Mouse (Mus musculus): ENCODE measurements at regions not wholly inside any gene's neighbourhood (a gene's known extent, or its start where the extent isn't known, plus 50 kb on each side); places are given as distances from the start of the nearest gene placed in this dataset.

DNA sequence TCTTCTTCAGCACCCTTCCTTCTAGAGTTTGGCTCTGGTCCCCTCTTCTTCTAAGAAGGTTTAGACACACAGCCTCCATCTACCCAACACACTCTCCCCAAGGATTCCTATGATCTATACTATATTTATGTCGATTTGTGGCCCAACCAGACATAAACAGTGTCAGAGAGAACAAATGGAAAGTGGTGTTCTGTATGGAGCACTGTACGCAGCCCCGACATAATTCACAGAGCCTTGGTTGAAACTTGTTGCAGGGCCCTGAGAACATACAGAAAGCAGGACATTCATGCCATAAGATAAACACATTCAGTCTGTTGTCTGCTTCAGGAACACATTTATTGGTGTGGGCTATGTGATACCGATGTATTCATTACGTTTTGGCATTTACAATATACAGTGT, 463.7 kb upstream of the Pou3f3 start:
- no peaks in the 10 kb centered on the region for H3K27me3 ChIP-seq (ENCODE audit: control insufficient read depth, insufficient read depth, low read length)

DNA sequence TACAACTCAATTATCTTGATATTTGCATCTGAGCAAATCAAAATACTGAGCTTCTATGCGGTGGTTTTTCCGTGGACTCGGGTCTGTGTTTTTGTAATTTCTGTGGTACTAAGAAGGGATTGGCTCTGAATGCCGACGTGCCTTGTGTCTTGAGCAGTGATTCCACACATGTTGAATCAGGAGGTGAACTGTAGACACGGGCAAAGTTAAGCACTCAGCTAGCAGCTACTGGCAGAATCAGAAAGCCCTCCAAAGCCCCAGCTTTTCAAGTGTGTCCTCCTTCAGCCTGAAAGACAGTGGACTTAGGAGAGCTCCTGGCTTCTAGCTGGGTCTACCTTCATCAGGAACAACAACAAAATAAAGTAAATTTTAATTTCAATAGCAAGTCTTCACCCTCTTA, 462.9 kb upstream of the Pou3f3 start:
- Histone ChIP-seq H3K27me3 (ENCODE audit: control insufficient read depth, insufficient read depth, low read length) (no peaks in the 10 kb centered on the region), H3K27ac (ENCODE audit: low read length) (no peak overlapping the region), H3K4me1 (ENCODE audit: control insufficient read depth, insufficient read depth, low read length) (0 out of 2 replicates have a peak, but pooled peaks cover 2% of the 10 kb centered on the region), H3K36me3 (ENCODE audit: control insufficient read depth, insufficient read depth) (no peaks in the 10 kb centered on the region), H3K4me2 (ENCODE audit: low read depth, low read length) (no peak overlapping the region), H3K4me3 (ENCODE audit: low read length) (no peak overlapping the region), H3K9ac (ENCODE audit: low read length) (no peak overlapping the region), H3K9me3 (replicated peaks; ENCODE audit: control insufficient read depth, low read length) (no peaks in the 10 kb centered on the region)
- 79% methylated on average over 6 of the region's 6 CpGs for WGBS
- no peak for ATAC-seq (replicated peaks; ENCODE audit: extremely low read depth, insufficient read depth, low FRiP score)

More for the DNA sequence above, 463.7 kb upstream of the Pou3f3 start:
- H3K4me1 ChIP-seq (ENCODE audit: control insufficient read depth, insufficient read depth, low read length), result 0 out of 2 replicates have a peak, but pooled peaks cover 2% of the 10 kb centered on the region
- no peak overlapping the region for H3K4me3 ChIP-seq (ENCODE audit: low read length)
- H3K4me2 ChIP-seq (ENCODE audit: low read depth, low read length), result no peak overlapping the region
- H3K36me3 ChIP-seq (ENCODE audit: control insufficient read depth, insufficient read depth), result no peaks in the 10 kb centered on the region
- no peak overlapping the region for H3K27ac ChIP-seq (ENCODE audit: low read length)
- ATAC-seq (replicated peaks; ENCODE audit: extremely low read depth, insufficient read depth, low FRiP score), result no peak
- WGBS, result 82% methylated on average over 5 of the region's 5 CpGs
- H3K9ac ChIP-seq (ENCODE audit: low read length), result no peak overlapping the region
- no peaks in the 10 kb centered on the region for H3K9me3 ChIP-seq (replicated peaks; ENCODE audit: control insufficient read depth, low read length)

DNA sequence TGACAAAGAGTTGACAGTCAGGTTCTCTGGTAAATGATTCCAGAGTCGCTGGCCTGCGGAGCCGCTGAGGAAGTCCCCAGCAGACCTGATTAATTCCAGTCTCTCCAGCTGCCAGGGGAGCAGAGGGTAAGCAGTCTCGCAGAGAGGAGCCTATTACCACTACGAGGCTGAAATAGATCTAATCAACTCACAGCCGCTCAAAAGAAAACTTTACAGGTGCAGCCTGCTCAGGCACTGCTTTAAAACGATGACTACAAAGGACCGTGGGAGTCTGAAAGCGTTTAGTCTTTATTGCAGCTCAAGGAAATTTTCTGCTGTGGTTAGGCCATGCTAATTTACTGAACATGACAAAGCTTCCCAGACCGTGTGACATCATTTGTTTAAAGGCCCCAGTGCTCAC, 462.3 kb upstream of the Pou3f3 start:
- ATAC-seq (replicated peaks; ENCODE audit: extremely low read depth, insufficient read depth, low FRiP score), result no peak
- Histone ChIP-seq H3K9ac (ENCODE audit: low read length) (no peak overlapping the region), H3K4me2 (ENCODE audit: low read depth, low read length) (no peak overlapping the region), H3K4me1 (ENCODE audit: control insufficient read depth, insufficient read depth, low read length) (0 out of 2 replicates have a peak, but pooled peaks cover 2% of the 10 kb centered on the region), H3K9me3 (replicated peaks; ENCODE audit: control insufficient read depth, low read length) (no peaks in the 10 kb centered on the region), H3K4me3 (ENCODE audit: low read length) (no peak overlapping the region), H3K27ac (ENCODE audit: low read length) (no peak overlapping the region), H3K27me3 (ENCODE audit: control insufficient read depth, insufficient read depth, low read length) (no peaks in the 10 kb centered on the region), H3K36me3 (ENCODE audit: control insufficient read depth, insufficient read depth) (no peaks in the 10 kb centered on the region)
- 37% methylated on average over 10 of the region's 10 CpGs for WGBS

DNA sequence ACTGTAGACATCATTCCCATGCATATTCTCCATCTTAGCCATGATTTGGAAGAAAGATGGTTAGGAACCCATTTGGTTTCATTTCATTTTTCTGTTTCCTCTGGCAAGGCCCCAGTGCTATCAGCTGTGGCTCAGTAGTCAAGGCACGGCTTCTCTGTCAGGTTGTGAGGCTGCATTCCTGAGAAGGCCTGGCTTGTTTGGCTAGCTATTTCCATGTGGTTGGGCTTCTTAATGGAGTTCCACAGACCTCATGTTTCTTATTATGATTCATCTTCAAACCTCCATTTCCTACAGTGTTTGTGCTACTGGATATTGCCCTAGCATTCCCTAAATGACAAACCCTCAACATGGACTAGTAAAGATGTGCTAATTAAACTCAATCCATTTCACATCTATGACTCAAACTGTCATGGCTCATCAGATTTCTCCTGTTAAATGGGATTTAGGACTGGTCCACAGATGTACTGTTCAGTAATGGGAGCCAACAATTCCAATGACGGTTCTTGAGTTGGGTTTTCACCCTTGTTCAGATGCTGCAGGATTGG, 459.0 kb upstream of the Pou3f3 start:
- no peaks in the 10 kb centered on the region for H3K9me3 ChIP-seq (replicated peaks; ENCODE audit: control insufficient read depth, low read length)
- no peaks in the 10 kb centered on the region for H3K27me3 ChIP-seq (ENCODE audit: control insufficient read depth, insufficient read depth, low read length)
- no peak overlapping the region for H3K27ac ChIP-seq (ENCODE audit: low read length)
- 65% methylated on average over 2 of the region's 2 CpGs for WGBS
- no peaks in the 10 kb centered on the region for H3K36me3 ChIP-seq (ENCODE audit: control insufficient read depth, insufficient read depth)
- no peaks in the 10 kb centered on the region for H3K4me1 ChIP-seq (ENCODE audit: control insufficient read depth, insufficient read depth, low read length)
- H3K4me2 ChIP-seq (ENCODE audit: low read depth, low read length), result no peak overlapping the region
- ATAC-seq (replicated peaks; ENCODE audit: extremely low read depth, insufficient read depth, low FRiP score), result no peak
- H3K4me3 ChIP-seq (ENCODE audit: low read length), result no peak overlapping the region
- H3K9ac ChIP-seq (ENCODE audit: low read length), result no peak overlapping the region

DNA sequence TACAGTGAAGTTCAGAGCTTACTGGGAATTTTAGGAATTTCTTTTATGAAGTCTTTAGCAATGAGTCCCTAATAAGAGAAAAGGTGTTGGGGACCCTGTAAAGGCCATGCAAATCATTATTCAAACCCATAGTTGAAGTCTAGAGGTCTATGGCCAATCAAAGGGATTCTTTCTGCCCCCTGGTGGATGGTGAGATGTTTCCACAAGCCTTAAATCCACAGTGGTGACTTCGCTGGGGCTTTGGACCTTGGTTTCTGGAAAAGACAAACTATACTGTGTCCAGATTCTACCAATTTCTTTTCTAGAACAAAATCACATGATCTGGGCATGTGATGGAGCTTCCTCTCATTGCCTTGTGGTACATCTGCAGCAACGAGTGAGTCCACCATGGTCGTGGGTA, 457.2 kb upstream of the Pou3f3 start:
- no peaks in the 10 kb centered on the region for H3K27me3 ChIP-seq (ENCODE audit: control insufficient read depth, insufficient read depth, low read length)
- no peaks in the 10 kb centered on the region for H3K36me3 ChIP-seq (ENCODE audit: control insufficient read depth, insufficient read depth)
- no peak overlapping the region for H3K4me2 ChIP-seq (ENCODE audit: low read depth, low read length)
- no peaks in the 10 kb centered on the region for H3K9me3 ChIP-seq (replicated peaks; ENCODE audit: control insufficient read depth, low read length)
- no peak overlapping the region for H3K9ac ChIP-seq (ENCODE audit: low read length)
- 85% methylated on average over 3 of the region's 3 CpGs for WGBS
- ATAC-seq (replicated peaks; ENCODE audit: extremely low read depth, insufficient read depth, low FRiP score), result no peak
- H3K4me1 ChIP-seq (ENCODE audit: control insufficient read depth, insufficient read depth, low read length), result no peaks in the 10 kb centered on the region
- H3K4me3 ChIP-seq (ENCODE audit: low read length), result no peak overlapping the region
- no peak overlapping the region for H3K27ac ChIP-seq (ENCODE audit: low read length)

DNA sequence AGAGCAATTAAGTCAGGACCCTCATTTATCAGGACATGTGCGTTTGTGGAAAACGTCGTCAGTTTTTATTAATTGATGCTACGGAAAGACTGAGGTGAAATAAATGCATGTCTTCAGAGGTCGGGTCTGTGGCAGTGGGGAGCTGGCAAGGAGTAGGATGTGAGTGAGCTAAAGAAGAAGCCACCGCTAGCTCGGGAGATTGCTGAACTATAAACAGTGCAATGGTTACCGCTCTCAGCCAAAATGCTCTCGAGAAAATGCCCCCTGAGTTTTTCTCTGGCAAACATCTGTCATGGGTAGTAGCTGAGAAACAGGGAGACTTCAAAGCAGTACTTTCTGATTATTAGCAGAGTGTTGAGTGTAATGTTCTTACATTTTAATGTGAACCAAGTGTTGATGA, 454.4 kb upstream of the Pou3f3 start:
- H3K27ac ChIP-seq (ENCODE audit: low read length), result no peak overlapping the region
- 62% methylated on average over 9 of the region's 9 CpGs for WGBS
- H3K4me1 ChIP-seq (ENCODE audit: control insufficient read depth, insufficient read depth, low read length), result no peaks in the 10 kb centered on the region
- H3K4me3 ChIP-seq (ENCODE audit: low read length), result no peak overlapping the region
- ATAC-seq (replicated peaks; ENCODE audit: extremely low read depth, insufficient read depth, low FRiP score), result no peak
- H3K36me3 ChIP-seq (ENCODE audit: control insufficient read depth, insufficient read depth), result no peaks in the 10 kb centered on the region
- no peaks in the 10 kb centered on the region for H3K9me3 ChIP-seq (replicated peaks; ENCODE audit: control insufficient read depth, low read length)
- H3K4me2 ChIP-seq (ENCODE audit: low read depth, low read length), result no peak overlapping the region
- H3K27me3 ChIP-seq (ENCODE audit: control insufficient read depth, insufficient read depth, low read length), result no peaks in the 10 kb centered on the region
- H3K9ac ChIP-seq (ENCODE audit: low read length), result no peak overlapping the region

DNA sequence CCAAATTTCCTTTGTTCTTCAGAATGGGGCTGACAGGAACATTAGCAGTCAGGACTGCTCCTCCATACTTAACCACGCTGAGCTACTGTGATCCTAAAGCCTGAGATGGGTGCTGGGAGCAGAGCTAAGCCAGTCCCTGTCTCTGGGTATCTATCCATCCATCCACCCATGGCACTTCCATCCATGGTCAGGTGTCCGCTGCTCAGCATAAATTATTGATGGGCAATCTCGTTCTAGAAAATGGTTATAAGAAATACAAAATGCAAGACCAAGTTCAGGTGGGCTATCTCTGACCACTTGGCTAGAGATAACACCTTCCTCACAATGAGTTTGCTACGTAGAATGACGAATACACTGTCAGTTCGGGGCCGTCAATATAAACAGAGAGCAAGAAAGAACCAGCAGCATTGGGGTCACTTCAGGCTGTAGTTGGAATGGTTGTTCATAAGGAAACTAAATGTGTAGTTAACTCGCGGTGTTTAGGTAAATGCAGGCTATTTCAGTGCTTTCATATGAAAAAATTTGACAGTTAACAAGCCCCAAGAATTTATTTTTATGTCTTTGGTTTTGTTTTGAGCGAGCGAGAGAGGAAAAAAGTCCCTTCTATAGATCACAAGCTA, 453.9 kb upstream of the Pou3f3 start:
- no peak overlapping the region for H3K4me3 ChIP-seq (ENCODE audit: low read length)
- ATAC-seq (replicated peaks; ENCODE audit: extremely low read depth, insufficient read depth, low FRiP score), result no peak

DNA sequence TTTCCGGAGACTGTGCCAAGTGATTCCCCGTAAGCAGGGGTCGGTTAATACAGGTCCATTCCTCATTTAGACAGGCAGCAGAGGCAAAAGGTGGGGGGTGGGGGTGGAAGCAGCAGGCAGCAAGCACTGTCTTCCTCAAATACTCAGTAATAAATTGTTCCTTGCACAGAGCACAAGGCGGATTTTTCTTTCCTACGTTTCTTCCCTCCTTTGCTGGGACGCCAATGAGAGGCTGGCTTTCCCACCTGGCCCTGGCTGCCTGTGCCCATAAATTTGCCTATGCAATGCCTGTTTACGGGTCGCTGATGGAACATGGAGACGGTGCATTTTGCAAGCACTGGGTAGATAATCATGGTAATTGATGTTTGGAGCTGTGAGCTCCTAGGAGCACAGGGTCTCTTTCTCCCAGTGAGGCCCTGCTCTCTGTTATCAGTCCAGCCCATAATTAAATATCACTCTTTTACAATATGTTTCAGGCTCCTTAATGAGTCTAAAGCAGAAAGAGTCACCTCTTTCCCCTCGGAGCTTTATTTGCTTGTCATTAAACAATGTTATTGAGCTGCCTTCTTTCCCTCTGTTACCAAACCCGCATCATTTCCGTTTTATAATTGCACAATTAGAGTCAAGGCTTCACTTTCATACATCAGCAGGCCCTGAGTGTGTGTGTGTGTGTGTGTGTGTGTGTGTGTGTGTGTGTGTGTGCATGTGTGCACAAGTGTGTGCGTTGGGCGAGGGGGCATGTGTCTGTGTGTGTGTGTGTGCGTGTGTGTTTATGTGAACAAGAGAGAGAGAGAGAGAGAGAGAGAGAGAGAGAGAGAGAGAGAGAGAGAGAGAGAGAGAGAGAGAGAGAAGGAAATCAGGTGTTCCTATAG, 452.7 kb upstream of the Pou3f3 start:
- Histone ChIP-seq H3K4me3 (ENCODE audit: low read length) (no peak overlapping the region), H3K4me2 (ENCODE audit: low read depth, low read length) (no peak overlapping the region), H3K27ac (ENCODE audit: low read length) (no peak overlapping the region), H3K36me3 (ENCODE audit: control insufficient read depth, insufficient read depth) (no peaks in the 10 kb centered on the region), H3K27me3 (ENCODE audit: control insufficient read depth, insufficient read depth, low read length) (no peaks in the 10 kb centered on the region), H3K9ac (ENCODE audit: low read length) (no peak overlapping the region), H3K4me1 (ENCODE audit: control insufficient read depth, insufficient read depth, low read length) (no peaks in the 10 kb centered on the region), H3K9me3 (replicated peaks; ENCODE audit: control insufficient read depth, low read length) (no peaks in the 10 kb centered on the region)
- 69% methylated on average over 15 of the region's 15 CpGs for WGBS
- ATAC-seq (replicated peaks; ENCODE audit: extremely low read depth, insufficient read depth, low FRiP score), result no peak

More for the DNA sequence above, 453.9 kb upstream of the Pou3f3 start:
- no peak overlapping the region for H3K4me2 ChIP-seq (ENCODE audit: low read depth, low read length)
- no peak overlapping the region for H3K9ac ChIP-seq (ENCODE audit: low read length)
- H3K4me1 ChIP-seq (ENCODE audit: control insufficient read depth, insufficient read depth, low read length), result no peaks in the 10 kb centered on the region
- WGBS, result 83% methylated on average over 11 of the region's 11 CpGs
- H3K27ac ChIP-seq (ENCODE audit: low read length), result no peak overlapping the region
- no peaks in the 10 kb centered on the region for H3K36me3 ChIP-seq (ENCODE audit: control insufficient read depth, insufficient read depth)
- H3K27me3 ChIP-seq (ENCODE audit: control insufficient read depth, insufficient read depth, low read length), result no peaks in the 10 kb centered on the region
- no peaks in the 10 kb centered on the region for H3K9me3 ChIP-seq (replicated peaks; ENCODE audit: control insufficient read depth, low read length)

DNA sequence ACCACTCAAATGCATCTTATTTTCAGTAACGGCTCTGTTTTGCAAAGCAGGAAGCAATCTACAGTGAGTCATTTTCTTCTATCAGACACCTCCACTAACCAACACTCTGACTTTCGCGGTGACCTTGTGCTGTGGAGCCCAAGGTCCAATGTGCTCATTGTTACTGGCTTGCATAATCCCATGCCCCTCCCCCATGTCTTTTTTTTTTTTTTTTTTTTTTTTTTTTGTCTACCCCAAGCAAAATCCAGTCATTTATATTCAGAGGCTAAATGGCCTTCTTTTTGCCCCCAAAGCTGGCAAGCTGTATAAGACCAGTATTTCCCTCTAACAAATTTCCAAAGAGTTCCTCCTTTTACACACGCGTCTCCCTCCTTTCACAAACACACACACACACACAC, 452.1 kb upstream of the Pou3f3 start:
- WGBS, result 30% methylated on average over 5 of the region's 5 CpGs
- Histone ChIP-seq H3K9me3 (replicated peaks; ENCODE audit: control insufficient read depth, low read length) (no peaks in the 10 kb centered on the region), H3K27ac (ENCODE audit: low read length) (no peak overlapping the region), H3K27me3 (ENCODE audit: control insufficient read depth, insufficient read depth, low read length) (no peaks in the 10 kb centered on the region), H3K4me3 (ENCODE audit: low read length) (no peak overlapping the region; the same call in 1 of the 2 replicates), H3K9ac (ENCODE audit: low read length) (0 out of 2 replicates have a peak overlapping the region, but pooled peaks have one; percentile 7), H3K4me1 (ENCODE audit: control insufficient read depth, insufficient read depth, low read length) (no peaks in the 10 kb centered on the region), H3K4me2 (ENCODE audit: low read depth, low read length) (peak overlapping the region; percentile 49), H3K36me3 (ENCODE audit: control insufficient read depth, insufficient read depth) (no peaks in the 10 kb centered on the region)
- ATAC-seq (replicated peaks; ENCODE audit: extremely low read depth, insufficient read depth, low FRiP score), result no peak
